Mouse (Mus musculus) heart, embryonic 13.5 days (tissue): ENCODE measurements around the gene Sycp3. TPM values are rescaled to one million over a fixed set of nuclear protein-coding genes. Genes with fewer than 3 reads are reported as not detected.
"Not testable (repeated sequence)": the region's sequence is repeated elsewhere in the genome, so short reads cannot be mapped to it uniquely, and the experiment has no call there.

Experiments used
- ATAC-seq: fragments of 200-750 bp; cut with Nextera tagmentation; 2 replicates; pipeline ENCODE4 v1.8.0; 2017; ENCODE audit warnings: moderate TSS enrichment; ENCODE audit not compliant: insufficient number of reproducible peaks, low FRiP score, low TSS enrichment; ENCODE audit errors: extremely low read depth
- H3K27ac ChIP-seq: fragments of 300-500 bp; sonication (generic); replicated peaks from 2 replicates; pipeline ENCODE4 v1.5.1; 2015; ENCODE audit warnings: moderate library complexity, mild to moderate bottlenecking, inconsistent platforms
- H3K27me3 ChIP-seq: fragments of 300-500 bp; sonication (generic); replicated peaks from 2 replicates; pipeline ENCODE4 v1.6.1; 2015; ENCODE audit warnings: mild to moderate bottlenecking, inconsistent platforms
- H3K36me3 ChIP-seq: fragments of 300-500 bp; sonication (generic); 2 replicates; pipeline ENCODE4 v1.6.1; 2015; ENCODE audit warnings: mild to moderate bottlenecking, inconsistent platforms
- H3K4me1 ChIP-seq: fragments of 300-500 bp; sonication (generic); 2 replicates; pipeline ENCODE4 v1.6.1; 2015; ENCODE audit warnings: inconsistent platforms
- H3K4me2 ChIP-seq: fragments of 300-500 bp; sonication (generic); 2 replicates; pipeline ENCODE4 v1.6.1; 2015; ENCODE audit warnings: inconsistent platforms, mild to moderate bottlenecking, moderate library complexity
- H3K4me3 ChIP-seq: fragments of 300-500 bp; sonication (generic); 2 replicates; pipeline ENCODE4 v1.5.1; 2015; ENCODE audit warnings: moderate library complexity, mild to moderate bottlenecking, inconsistent platforms
- H3K9ac ChIP-seq: fragments of 300-500 bp; sonication (generic); 2 replicates; pipeline ENCODE4 v1.6.1; 2015; ENCODE audit warnings: inconsistent platforms, mild to moderate bottlenecking, moderate library complexity
- H3K9me3 ChIP-seq: fragments of 300-500 bp; sonication (generic); 2 replicates; pipeline ENCODE4 v1.6.1; 2016; ENCODE audit warnings: inconsistent platforms
- WGBS: fragments of 180-500 bp; shearing (Covaris S2); methylation state at CpG from one replicate; pipeline ENCODE4 v1.1.7; 2015; ENCODE audit warnings: mixed read lengths; 5-methylcytosine and 5-hydroxymethylcytosine counted together
- polyA plus RNA-seq: library from polyadenylated mRNA; unstranded; fragments of >200 nt; fragmentation: Nextera tagmentation; extraction: Ambion mirVana; gene quantifications from 2 replicates; pipeline ENCODE4 v1.2.1, GENCODE M21; 2015

The Sycp3 gene
- polyA plus RNA-seq, 1 experiment from 2014 or later = 0.36 TPM

GRCm38 (mm10) chr10:88515049-88515448 lies 55.7 kb downstream of the Sycp3 start:
- WGBS = 86% methylated on average over 7 of the region's 7 CpGs
- not testable (repeated sequence) for H3K27ac ChIP-seq, H3K9ac ChIP-seq, H3K36me3 ChIP-seq, H3K4me2 ChIP-seq, H3K4me3 ChIP-seq, H3K27me3 ChIP-seq, H3K9me3 ChIP-seq, ATAC-seq
- peaks cover 19% of the 10 kb centered on the region for H3K4me1 ChIP-seq

DNA sequence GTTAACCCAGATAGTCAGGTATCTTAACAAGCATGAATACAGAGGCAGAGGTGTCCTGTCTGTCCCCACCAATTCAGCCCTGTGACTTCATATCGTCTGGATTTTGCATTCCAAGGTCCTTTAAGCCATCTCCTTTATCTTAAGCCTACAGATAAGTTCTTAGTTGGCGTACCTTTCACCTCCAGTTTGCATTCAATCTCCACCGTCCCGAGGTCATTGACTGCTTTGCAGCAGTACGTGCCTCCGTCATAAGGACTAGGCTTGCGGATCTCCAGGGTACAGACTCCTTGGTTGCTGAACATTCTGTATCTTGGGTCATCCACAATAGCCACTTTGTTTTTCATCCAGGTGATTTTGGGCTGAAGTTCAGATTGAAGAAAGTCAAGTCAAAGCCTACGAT lies 63.4 kb downstream of the Sycp3 start:
- WGBS = 68% methylated on average over 8 of the region's 8 CpGs
- Histone ChIP-seq H3K9me3 (no peaks in the 10 kb centered on the region), H3K9ac (no peak overlapping the region), H3K36me3 (no peaks in the 10 kb centered on the region), H3K27ac (no peak overlapping the region), H3K27me3 (no peaks in the 10 kb centered on the region), H3K4me1 (no peaks in the 10 kb centered on the region), H3K4me3 (no peak overlapping the region), H3K4me2 (no peak overlapping the region)
- no peak for ATAC-seq

Other genes starting within 250 kb of the Sycp3 start
- 1.2 and 1.4 TPM in 2 replicates for gene Dram1, start 80.5 kb upstream of the Sycp3 start, polyA plus RNA-seq
- 5.9 and 6.8 TPM in 2 replicates for gene Gnptab, start 80.4 kb upstream of the Sycp3 start, polyA plus RNA-seq
- gene Chpt1, start 44.5 kb downstream of the Sycp3 start, polyA plus RNA-seq = 14.2 and 22.7 TPM in 2 replicates
- gene Mybpc1, start 145.6 kb downstream of the Sycp3 start, polyA plus RNA-seq = 2.0 and 3.4 TPM in 2 replicates
- gene Spic, start 225.4 kb downstream of the Sycp3 start, polyA plus RNA-seq = 0.08 and 0.42 TPM in 2 replicates